Mouse (Mus musculus) midbrain, embryonic 10.5 days (tissue): ENCODE results near the gene Helz2. TPM values are rescaled to one million over a fixed set of nuclear protein-coding genes. Genes with fewer than 3 reads are reported as not detected.

ENCODE experiments used
- DNase-seq: peaks from one replicate; pipeline ENCODE4 v3.0.0-alpha.2; 2017; ENCODE audit warnings: low spot score
- H3K27ac ChIP-seq: fragments of 300-500 bp; sonication (generic); replicated peaks from 2 replicates; pipeline ENCODE4 v1.5.1; 2016; ENCODE audit warnings: mild to moderate bottlenecking
- H3K27me3 ChIP-seq: fragments of 300-500 bp; sonication (generic); 2 replicates; pipeline ENCODE4 v1.6.1; 2016; ENCODE audit warnings: low read depth, mild to moderate bottlenecking; ENCODE audit not compliant: poor library complexity, severe bottlenecking
- H3K36me3 ChIP-seq: fragments of 300-500 bp; sonication (generic); 2 replicates; pipeline ENCODE4 v1.6.1; 2016; ENCODE audit warnings: mild to moderate bottlenecking, moderate library complexity
- H3K4me1 ChIP-seq: fragments of 300-500 bp; sonication (generic); 2 replicates; pipeline ENCODE4 v1.6.1; 2016
- H3K4me3 ChIP-seq: fragments of 300-500 bp; sonication (generic); 2 replicates; pipeline ENCODE4 v1.5.1; 2016; ENCODE audit warnings: mild to moderate bottlenecking, moderate library complexity
- H3K9me3 ChIP-seq: fragments of 300-500 bp; sonication (generic); replicated peaks from 2 replicates; pipeline ENCODE4 v1.6.1; 2016; ENCODE audit warnings: mild to moderate bottlenecking
- WGBS: fragments of 180-500 bp; shearing (Covaris S2); methylation state at CpG from one replicate; pipeline ENCODE4 v1.1.7; 2016; 5-methylcytosine and 5-hydroxymethylcytosine counted together
- polyA plus RNA-seq: library from polyadenylated mRNA; unstranded; fragments of >200 nt; fragmentation: Nextera tagmentation; extraction: Ambion mirVana; gene quantifications from 2 replicates; pipeline ENCODE4 v1.2.1, GENCODE M21; 2016

The Helz2 gene
- polyA plus RNA-seq, 1 experiment from 2014 or later: 0.62 TPM

- Histone ChIP-seq H3K9me3 (no peaks in the 10 kb centered on the region), H3K27me3 (no peaks in the 10 kb centered on the region), H3K36me3 (no peaks in the 10 kb centered on the region), H3K4me3 (no peak overlapping the region), H3K27ac (no peak overlapping the region), H3K4me1 (0 out of 2 replicates have a peak, but pooled peaks cover 5% of the 10 kb centered on the region)
- DNase-seq: no peak
- WGBS: 97% methylated on average over 11 of the region's 11 CpGs
Observed at GRCm38 (mm10) chr2:181234680-181235079, 7.1 kb downstream of the Helz2 start.

GRCm38 (mm10) chr2:181233443-181233842 lies 8.4 kb downstream of the Helz2 start:
- Histone ChIP-seq H3K27ac (no peak overlapping the region), H3K36me3 (no peaks in the 10 kb centered on the region), H3K27me3 (no peaks in the 10 kb centered on the region), H3K9me3 (no peaks in the 10 kb centered on the region), H3K4me3 (no peak overlapping the region), H3K4me1 (0 out of 2 replicates have a peak, but pooled peaks cover 5% of the 10 kb centered on the region)
- 92% methylated on average over 15 of the region's 15 CpGs for WGBS
- DNase-seq: no peak

- no peaks in the 10 kb centered on the region for H3K27me3 ChIP-seq
- WGBS: 83% methylated on average over 20 of the region's 20 CpGs
- no peak for DNase-seq
- H3K4me3 ChIP-seq: peak overlapping the region; percentile 4; the same call in 1 of the 2 replicates
- no peak overlapping the region for H3K27ac ChIP-seq
- no peaks in the 10 kb centered on the region for H3K9me3 ChIP-seq
- H3K36me3 ChIP-seq: no peaks in the 10 kb centered on the region
- no peaks in the 10 kb centered on the region for H3K4me1 ChIP-seq
Observed at GRCm38 (mm10) chr2:181231171-181231570, 10.7 kb downstream of the Helz2 start.

GRCm38 (mm10) chr2:181228335-181228734 lies 13.5 kb downstream of the Helz2 start:
- DNase-seq: no peak
- no peak overlapping the region for H3K27ac ChIP-seq
- no peaks in the 10 kb centered on the region for H3K27me3 ChIP-seq
- H3K4me1 ChIP-seq: no peaks in the 10 kb centered on the region
- H3K4me3 ChIP-seq: no peak overlapping the region
- no peaks in the 10 kb centered on the region for H3K9me3 ChIP-seq
- no peaks in the 10 kb centered on the region for H3K36me3 ChIP-seq
- WGBS: 74% methylated on average over 1 of the region's 1 CpGs

GRCm38 (mm10) chr2:181227122-181227521 lies 14.7 kb downstream of the Helz2 start:
- H3K36me3 ChIP-seq: no peaks in the 10 kb centered on the region
- DNase-seq: no peak
- H3K27ac ChIP-seq: no peak overlapping the region
- H3K4me3 ChIP-seq: no peak overlapping the region
- 87% methylated on average over 3 of the region's 3 CpGs for WGBS
- H3K9me3 ChIP-seq: no peaks in the 10 kb centered on the region
- no peaks in the 10 kb centered on the region for H3K27me3 ChIP-seq
- H3K4me1 ChIP-seq: no peaks in the 10 kb centered on the region

GRCm38 (mm10) chr2:181224994-181225393 lies 16.8 kb downstream of the Helz2 start:
- Histone ChIP-seq H3K27ac (no peak overlapping the region), H3K27me3 (peaks cover 16% of the 10 kb centered on the region; the same call in 1 of the 2 replicates), H3K4me1 (peaks cover 8% of the 10 kb centered on the region), H3K36me3 (no peaks in the 10 kb centered on the region), H3K9me3 (no peaks in the 10 kb centered on the region), H3K4me3 (no peak overlapping the region)
- WGBS: 89% methylated on average over 2 of the region's 2 CpGs
- DNase-seq: no peak

- Histone ChIP-seq H3K4me3 (peak overlapping the region; percentile 53), H3K36me3 (no peaks in the 10 kb centered on the region), H3K9me3 (no peaks in the 10 kb centered on the region), H3K27me3 (peaks cover 28% of the 10 kb centered on the region), H3K27ac (peak overlapping the region; percentile 77), H3K4me1 (peaks cover 19% of the 10 kb centered on the region)
- WGBS: 59% methylated on average over 2 of the region's 2 CpGs
- DNase-seq: no peak
Observed at GRCm38 (mm10) chr2:181220361-181220760, 21.5 kb downstream of the Helz2 start.

- Histone ChIP-seq H3K4me1 (peaks cover 19% of the 10 kb centered on the region), H3K27ac (peak within 1 kb of the TSS; percentile 77), H3K4me3 (peak within 1 kb of the TSS; percentile 53), H3K27me3 (peaks cover 33% of the 10 kb centered on the region), H3K36me3 (no peaks in the 10 kb centered on the region), H3K9me3 (no peaks in the 10 kb centered on the region)
- WGBS: 6% methylated on average over 25 of the region's 25 CpGs
- DNase-seq: peak; percentile 74
Observed at GRCm38 (mm10) chr2:181219538-181220216, 22.1 kb downstream of the Helz2 start, which contains the start of gene Fndc11. Gene Fndc11, plus strand, starts transcription at chr2:181220013.

GRCm38 (mm10) chr2:181218881-181219485 lies 22.8 kb downstream of the Helz2 start:
- 67% methylated on average over 5 of the region's 5 CpGs for WGBS
- DNase-seq: no peak
- Histone ChIP-seq H3K27ac (no peak overlapping the region), H3K4me1 (peaks cover 19% of the 10 kb centered on the region), H3K4me3 (no peak overlapping the region), H3K9me3 (no peaks in the 10 kb centered on the region), H3K36me3 (no peaks in the 10 kb centered on the region), H3K27me3 (peaks cover 40% of the 10 kb centered on the region)

GRCm38 (mm10) chr2:181216037-181216436 lies 25.8 kb downstream of the Helz2 start:
- no peaks in the 10 kb centered on the region for H3K36me3 ChIP-seq
- H3K4me3 ChIP-seq: no peak overlapping the region
- DNase-seq: no peak
- WGBS: 90% methylated on average over 6 of the region's 6 CpGs
- no peak overlapping the region for H3K27ac ChIP-seq
- peaks cover 61% of the 10 kb centered on the region for H3K27me3 ChIP-seq
- peaks cover 38% of the 10 kb centered on the region for H3K4me1 ChIP-seq
- no peaks in the 10 kb centered on the region for H3K9me3 ChIP-seq

- Histone ChIP-seq H3K27me3 (peaks cover 65% of the 10 kb centered on the region), H3K27ac (no peak within 1 kb of the TSS), H3K9me3 (no peaks in the 10 kb centered on the region), H3K4me3 (peak within 1 kb of the TSS; percentile 48), H3K36me3 (no peaks in the 10 kb centered on the region), H3K4me1 (peaks cover 18% of the 10 kb centered on the region)
- under 1% methylated on average over 17 of the region's 17 CpGs for WGBS
- peak; percentile 39 for DNase-seq
Observed at GRCm38 (mm10) chr2:181213021-181213445, 28.8 kb downstream of the Helz2 start, which contains the start of gene Srms. Gene Srms, minus strand, starts transcription at chr2:181213185.

GRCm38 (mm10) chr2:181212389-181213020 lies 29.3 kb downstream of the Helz2 start:
- peaks cover 18% of the 10 kb centered on the region for H3K4me1 ChIP-seq
- no peaks in the 10 kb centered on the region for H3K9me3 ChIP-seq
- peaks cover 65% of the 10 kb centered on the region for H3K27me3 ChIP-seq
- no peak overlapping the region for H3K27ac ChIP-seq
- peak; percentile 34 for DNase-seq
- peak overlapping the region; percentile 48 for H3K4me3 ChIP-seq
- no peaks in the 10 kb centered on the region for H3K36me3 ChIP-seq
- 3% methylated on average over 34 of the region's 34 CpGs for WGBS

GRCm38 (mm10) chr2:181206118-181206517 lies 35.7 kb downstream of the Helz2 start:
- 79% methylated on average over 9 of the region's 9 CpGs for WGBS
- H3K27ac ChIP-seq: no peak overlapping the region

More at GRCm38 (mm10) chr2:181206118-181206517, 35.7 kb downstream of the Helz2 start:
- DNase-seq: no peak
- H3K4me1 ChIP-seq: no peaks in the 10 kb centered on the region
- H3K36me3 ChIP-seq: no peaks in the 10 kb centered on the region
- H3K9me3 ChIP-seq: no peaks in the 10 kb centered on the region
- peaks cover 25% of the 10 kb centered on the region for H3K27me3 ChIP-seq
- H3K4me3 ChIP-seq: no peak overlapping the region
